Mouse (Mus musculus) erythroblast, embryonic 14.5 days (primary cell): Measurements from ENCODE around the gene Inpp4b.

ENCODE experiments used
- GATA1 ChIP-seq: IDR thresholded peaks from 2 replicates; pipeline ENCODE4 v1.6.1; 2012; ENCODE audit warnings: low read length, inconsistent platforms, mixed read lengths
- TAL1 ChIP-seq: IDR thresholded peaks from 3 replicates; pipeline ENCODE4 v1.6.1; 2012; ENCODE audit warnings: low read length, inconsistent platforms, mixed read lengths

DNA sequence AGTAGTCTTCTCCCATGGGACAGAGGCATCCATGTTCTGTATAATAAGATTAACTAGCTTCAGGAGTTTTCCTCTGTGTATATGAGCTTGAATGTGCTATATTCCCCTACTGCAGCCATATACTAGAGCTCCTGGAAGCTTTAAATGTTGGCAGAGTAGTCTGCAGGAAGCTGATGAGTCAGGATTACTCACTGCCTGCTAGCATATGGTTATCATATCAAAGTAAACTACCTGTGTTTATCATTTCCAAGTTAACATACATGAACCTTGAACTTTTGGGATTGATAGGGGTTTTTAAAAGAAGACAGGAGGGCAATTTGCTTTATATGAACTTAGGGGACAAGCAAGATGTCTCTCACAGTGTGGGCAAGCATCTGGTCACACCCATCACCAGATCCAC lies 498.2 kb downstream of the Inpp4b start:
- no peak for TF ChIP-seq GATA1
- no peak for TF ChIP-seq TAL1
